Mouse (Mus musculus): ENCODE measurements around the gene Btg1-ps2.
"Not testable (repeated sequence)": the region's sequence is repeated elsewhere in the genome, so short reads cannot be mapped to it uniquely, and the experiment has no call there.

The Btg1-ps2 gene

DNA sequence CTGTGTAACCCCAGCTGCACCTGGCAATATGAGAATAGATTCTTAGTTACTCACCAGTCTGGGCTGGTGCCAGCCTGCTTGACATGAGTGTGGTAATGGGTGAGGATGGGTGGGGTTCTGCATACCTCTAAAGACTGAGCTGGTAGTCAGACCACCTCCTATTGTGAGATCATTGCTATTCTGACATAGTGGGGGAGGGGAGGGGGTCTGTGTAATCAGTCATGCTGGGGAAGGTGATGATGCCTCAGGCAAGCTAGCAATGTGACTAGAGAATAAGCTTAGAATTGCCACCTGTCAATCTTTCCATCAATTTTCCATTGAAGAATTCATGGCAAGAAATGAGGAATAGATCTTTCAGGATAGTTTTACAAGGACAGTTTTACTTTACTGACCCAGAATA lies at the start of gene Btg1-ps2:
TSS of gene Btg1-ps2 (minus strand) at position 101 of the 400 bp plus-strand sequence.
- DNase-seq (ENCODE audit: low read depth) = not testable (repeated sequence)

DNA sequence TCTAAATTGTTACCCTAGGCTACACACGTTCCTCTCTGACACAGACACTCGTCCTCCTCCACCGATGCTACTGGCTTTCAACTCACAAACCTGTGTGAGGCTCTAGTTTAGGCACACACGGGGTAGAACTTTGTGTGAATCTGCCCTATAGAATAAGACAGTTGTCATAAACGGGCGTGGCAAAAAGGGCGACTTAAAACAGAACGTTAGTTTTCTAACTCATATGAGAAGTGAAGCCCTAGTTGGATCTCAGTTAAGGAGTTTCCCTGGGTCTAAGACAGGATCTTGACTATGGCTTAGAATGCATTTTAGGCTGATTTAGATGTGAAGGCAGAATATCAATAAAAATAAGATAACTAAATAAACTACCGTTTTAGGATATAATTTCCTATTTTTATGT lies 42.1 kb upstream of the Btg1-ps2 start, which contains the start of gene Rhox11:
TSS of gene Rhox11 (minus strand) at position 101 of the 400 bp plus-strand sequence.
- DNase-seq (ENCODE audit: low read depth) = no peak

- DNase-seq (ENCODE audit: low read depth) = peak; percentile 50
Measured at GRCm38 (mm10) chrX:38084226-38084625, 41.3 kb upstream of the Btg1-ps2 start.

DNA sequence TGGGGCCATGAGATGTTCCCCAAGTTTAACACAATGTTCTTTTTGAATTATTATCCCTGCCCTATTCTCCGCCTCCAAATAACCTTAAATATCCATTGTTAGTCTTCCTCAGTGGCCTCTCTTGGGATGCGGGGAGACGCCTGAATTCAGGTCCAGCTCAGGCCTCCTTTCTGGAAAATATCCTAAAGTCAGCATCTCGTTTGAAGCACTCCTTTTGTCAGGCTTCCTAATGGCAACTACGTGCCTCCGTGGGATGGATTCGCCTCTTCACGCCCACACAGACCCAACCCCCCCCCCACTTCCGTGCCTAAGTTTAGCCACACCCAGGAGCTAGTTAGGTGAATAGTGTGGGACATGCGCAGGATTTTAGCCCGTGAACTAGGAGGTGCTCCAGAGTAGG lies 23.3 kb upstream of the Btg1-ps2 start, which contains the start of gene Rhox10:
TSS of gene Rhox10 (plus strand) at position 301 of the 400 bp plus-strand sequence.
- no peak for DNase-seq (ENCODE audit: low read depth)

DNA sequence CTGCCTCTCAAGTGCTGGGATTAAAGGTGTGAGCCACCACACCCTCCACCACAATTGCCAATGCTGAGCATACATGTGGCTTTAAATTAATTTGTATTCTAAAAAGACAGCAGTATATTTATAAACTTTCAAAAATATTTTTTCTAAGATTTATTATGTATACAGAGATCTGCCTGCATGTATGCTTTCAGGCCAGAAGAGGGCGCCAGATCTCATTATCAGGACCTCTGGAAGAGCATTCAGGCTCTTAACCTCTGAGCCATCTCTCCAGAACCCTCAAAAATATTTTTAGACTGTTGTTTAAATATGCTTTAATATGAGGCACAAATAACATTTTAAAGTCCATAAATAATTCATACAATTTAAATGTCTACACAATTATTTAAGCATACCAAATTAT lies 18.6 kb upstream of the Btg1-ps2 start:
- peak; percentile 56 for DNase-seq (ENCODE audit: low read depth)

DNA sequence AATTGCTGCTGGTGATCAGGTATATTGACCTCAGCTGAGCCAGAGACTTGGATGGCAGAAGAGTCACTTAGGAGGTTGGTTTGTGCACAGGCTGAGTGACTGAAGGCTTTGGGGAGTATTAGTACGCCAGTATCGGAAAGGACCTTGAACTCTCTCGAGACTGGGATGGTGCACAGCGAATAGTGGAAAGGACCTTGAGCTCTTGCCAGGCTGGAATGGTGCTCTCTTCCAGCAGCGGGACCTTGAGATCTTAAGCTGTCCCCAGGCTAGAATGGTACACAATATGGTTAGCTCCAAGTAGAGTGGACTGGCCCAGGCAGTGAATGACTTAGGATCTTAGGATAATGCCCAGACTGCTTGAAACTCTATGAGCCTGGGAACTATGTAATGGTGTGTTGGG lies 3.2 kb downstream of the Btg1-ps2 start:
- no peak for DNase-seq (ENCODE audit: low read depth)

DNA sequence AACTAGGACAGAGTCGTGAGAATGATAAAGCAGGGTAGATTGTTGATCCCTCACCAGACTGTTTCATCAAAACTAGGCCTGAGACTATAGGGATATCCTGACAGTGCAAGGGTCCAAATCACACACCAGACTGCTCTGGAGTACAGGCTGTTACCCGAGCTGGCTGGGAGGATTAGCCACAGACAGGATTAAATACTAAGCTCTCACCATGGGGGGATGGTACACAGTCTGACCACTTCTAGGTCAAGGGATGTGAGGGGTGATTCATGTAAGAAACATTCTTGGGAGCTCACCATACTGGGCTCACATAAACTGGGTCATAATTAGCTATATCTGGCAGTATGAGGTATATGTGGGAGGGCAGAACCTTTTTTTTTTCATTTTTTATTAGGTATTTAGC lies 9.1 kb downstream of the Btg1-ps2 start:
- no peak for DNase-seq (ENCODE audit: low read depth)

- DNase-seq (ENCODE audit: low read depth) = peak; percentile 3
Measured at GRCm38 (mm10) chrX:38018597-38018996, 24.3 kb downstream of the Btg1-ps2 start, which contains the start of gene Btg1-ps1. Btg1-ps1 (minus strand) TSS chrX:38018815.

- DNase-seq (ENCODE audit: low read depth) = no peak
Measured at GRCm38 (mm10) chrX:38008756-38009155, 34.2 kb downstream of the Btg1-ps2 start.
